Mouse (Mus musculus): ENCODE measurements around the gene Tinf2.

DNA sequence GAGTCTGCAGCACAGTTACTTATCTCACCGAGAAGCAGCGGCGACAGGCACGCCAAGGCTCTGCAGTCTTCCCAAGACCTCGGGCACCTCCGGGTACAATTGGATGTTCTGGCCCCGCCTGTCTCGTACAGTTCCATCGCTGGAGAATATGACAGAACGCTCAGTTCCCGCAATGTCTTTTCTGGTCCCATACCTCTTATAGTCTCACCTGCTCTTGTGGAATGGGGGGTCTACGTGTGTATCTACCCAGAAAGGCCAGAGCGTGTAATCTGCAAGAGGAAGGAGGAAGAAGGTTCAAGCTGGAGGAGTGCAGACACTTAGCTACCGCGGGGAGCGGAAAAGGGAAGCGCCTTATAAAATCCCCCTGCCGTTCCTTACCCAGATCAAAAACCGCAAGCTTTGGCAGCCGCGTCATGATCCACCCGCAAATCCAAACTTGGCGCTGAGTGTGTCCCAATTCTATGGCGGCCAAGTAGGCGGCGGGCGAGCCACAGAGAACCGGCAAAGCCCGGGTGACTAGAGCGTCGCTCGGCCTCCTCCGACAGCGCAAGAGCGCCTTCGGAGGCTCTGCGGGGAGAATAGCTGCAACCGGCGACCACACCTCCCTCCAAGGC, 21.6 kb downstream of the Tinf2 start, which contains the start of gene Mdp1:
- no peak for TF ChIP-seq MAFK (IDR thresholded peaks at IDR 0.05; ENCODE audit: insufficient read depth, low read depth, low read length)
- TF ChIP-seq ZNF384 (IDR thresholded peaks at IDR 0.05; ENCODE audit: low read depth, low read length) = no peak
- TF ChIP-seq ZC3H11A (IDR thresholded peaks at IDR 0.05; ENCODE audit: borderline replicate concordance, low read depth, low read length) = no peak
- no peak for TF ChIP-seq CHD2 (IDR thresholded peaks at IDR 0.05; ENCODE audit: low read depth, low read length)
